Mouse (Mus musculus) mouse trophoblast stem cell (cell line): Measurements from ENCODE around the gene Chchd1.
"Not testable (repeated sequence)": the region's sequence is repeated elsewhere in the genome, so short reads cannot be mapped to it uniquely, and the experiment has no call there.

Experiments used
- in situ Hi-C, 2 experiments: fragments of 300-500 bp; cut with MseI, MboI; formaldehyde crosslinking; loops; 2 replicates in 1 of 2; 3 replicates in 1 of 2; pipeline ENCODE4 v1.15.1; 2025

Gene Chchd1

DNA sequence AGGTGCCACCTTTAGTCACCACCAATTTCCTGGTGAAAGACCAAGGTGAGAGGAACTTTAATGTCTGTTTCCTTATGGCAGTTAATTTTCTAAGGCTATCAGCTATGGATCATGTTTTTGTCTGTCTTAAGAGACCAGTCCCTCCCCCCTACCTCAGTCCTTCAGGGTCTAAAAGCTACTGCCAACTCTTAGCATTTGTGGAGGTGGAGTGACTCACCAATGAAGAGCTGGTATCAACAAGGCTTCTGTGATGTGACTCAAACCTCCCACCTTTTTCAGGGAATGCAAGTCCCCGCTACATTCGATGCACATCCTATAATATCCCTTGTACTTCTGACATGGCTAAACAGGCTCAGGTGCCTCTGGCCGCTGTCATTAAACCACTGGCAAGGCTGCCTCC, 16.2 kb upstream of the Chchd1 start:
- in situ Hi-C loops, result no loop called here

GRCm38 (mm10) chr14:20689009-20689408, 13.8 kb upstream of the Chchd1 start:
- in situ Hi-C loops, result no loop called here

DNA sequence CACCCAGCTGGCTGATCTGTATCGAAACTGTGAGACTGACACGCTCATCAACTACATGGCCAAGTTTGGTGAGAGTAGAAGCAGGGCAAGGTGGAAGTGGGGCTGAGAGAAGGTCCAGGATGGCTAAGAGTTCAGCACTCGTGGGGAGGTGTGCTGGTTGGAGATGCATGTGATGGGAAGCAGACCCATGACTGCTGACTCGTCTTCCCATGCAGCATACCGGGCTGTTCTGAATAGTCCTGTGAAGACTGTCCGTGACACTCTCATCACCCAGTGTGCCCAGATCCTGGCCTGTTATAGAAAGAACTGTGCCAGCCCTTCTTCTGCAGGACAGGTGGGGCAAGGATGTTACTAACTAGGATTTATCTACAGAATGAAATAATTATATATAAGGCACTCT, 11.0 kb upstream of the Chchd1 start:
- in situ Hi-C loops, result no loop called here

DNA sequence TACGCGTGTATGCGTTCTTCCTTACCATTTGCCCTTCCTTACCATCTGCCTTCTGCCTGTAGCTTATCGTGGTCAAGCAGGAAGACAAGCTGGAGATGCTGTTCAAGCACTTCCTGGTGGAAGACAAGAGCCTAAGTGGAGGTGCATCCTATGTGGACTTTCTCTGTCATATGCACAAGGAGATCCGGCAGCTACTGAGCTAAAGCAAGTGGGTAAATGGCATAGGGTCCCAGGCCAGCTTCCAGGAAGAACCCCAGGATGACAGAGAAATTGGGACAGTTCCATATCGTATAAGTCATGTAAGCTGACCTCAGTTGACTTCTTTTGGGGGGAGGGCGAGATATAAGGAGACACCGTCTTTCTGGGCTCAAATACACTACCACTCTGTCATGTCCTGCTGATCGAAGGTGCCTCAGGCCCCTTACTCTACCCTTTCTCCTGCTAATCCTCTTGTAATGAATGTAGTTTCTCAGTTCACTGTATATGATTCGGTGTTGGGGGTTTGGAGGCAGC, 9.2 kb upstream of the Chchd1 start:
- in situ Hi-C loops, result no loop called here

DNA sequence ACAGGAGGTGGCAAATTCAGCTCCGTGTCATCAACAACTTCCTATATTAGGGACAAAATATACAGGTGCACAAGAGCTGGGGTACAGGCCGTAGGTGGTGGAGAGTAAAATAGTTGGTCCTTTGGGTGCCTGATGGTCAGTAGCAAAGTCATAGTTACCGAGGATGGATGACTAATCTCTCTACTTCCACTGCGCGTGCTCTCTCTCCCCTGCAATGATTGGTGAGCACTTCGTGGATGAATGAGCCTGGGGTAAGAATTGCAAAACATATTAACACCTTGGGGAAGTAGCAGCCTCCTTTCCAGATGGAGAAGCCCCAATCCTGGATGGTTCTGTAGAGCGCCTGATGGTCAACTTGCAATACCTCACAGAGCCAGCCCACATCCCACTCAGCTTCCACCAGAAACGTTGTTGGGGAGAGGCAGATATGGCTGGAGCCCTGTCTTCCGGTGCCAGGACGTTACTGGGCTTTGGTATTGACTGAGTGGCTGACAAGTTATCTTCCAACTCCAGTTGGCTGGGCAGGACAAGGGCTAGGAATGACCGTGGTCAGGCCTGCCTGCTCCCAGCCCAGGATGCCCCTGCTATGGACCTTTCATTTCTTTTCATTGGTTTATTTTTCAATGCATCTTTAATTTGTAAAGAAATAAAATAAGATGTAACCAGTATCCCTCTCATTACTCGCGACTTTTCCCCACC, 8.5 kb upstream of the Chchd1 start:
- in situ Hi-C loops, result no loop called here

- in situ Hi-C loops, result no loop called here
Observed at GRCm38 (mm10) chr14:20694884-20695760, 7.7 kb upstream of the Chchd1 start, which contains the start of gene Fut11. Fut11 (plus strand) TSS chr14:20694968.

- in situ Hi-C loops, result no loop called here
Observed at GRCm38 (mm10) chr14:20695761-20696520, 6.9 kb upstream of the Chchd1 start.

- in situ Hi-C loops, result no loop called here
Observed at GRCm38 (mm10) chr14:20696986-20697385, 5.8 kb upstream of the Chchd1 start.

GRCm38 (mm10) chr14:20698515-20698914, 4.3 kb upstream of the Chchd1 start:
- in situ Hi-C loops, result no loop called here

GRCm38 (mm10) chr14:20700362-20700761, 2.4 kb upstream of the Chchd1 start:
- in situ Hi-C loops, result no loop called here

GRCm38 (mm10) chr14:20701554-20701953, 1.3 kb upstream of the Chchd1 start:
- in situ Hi-C loops, result no loop called here

DNA sequence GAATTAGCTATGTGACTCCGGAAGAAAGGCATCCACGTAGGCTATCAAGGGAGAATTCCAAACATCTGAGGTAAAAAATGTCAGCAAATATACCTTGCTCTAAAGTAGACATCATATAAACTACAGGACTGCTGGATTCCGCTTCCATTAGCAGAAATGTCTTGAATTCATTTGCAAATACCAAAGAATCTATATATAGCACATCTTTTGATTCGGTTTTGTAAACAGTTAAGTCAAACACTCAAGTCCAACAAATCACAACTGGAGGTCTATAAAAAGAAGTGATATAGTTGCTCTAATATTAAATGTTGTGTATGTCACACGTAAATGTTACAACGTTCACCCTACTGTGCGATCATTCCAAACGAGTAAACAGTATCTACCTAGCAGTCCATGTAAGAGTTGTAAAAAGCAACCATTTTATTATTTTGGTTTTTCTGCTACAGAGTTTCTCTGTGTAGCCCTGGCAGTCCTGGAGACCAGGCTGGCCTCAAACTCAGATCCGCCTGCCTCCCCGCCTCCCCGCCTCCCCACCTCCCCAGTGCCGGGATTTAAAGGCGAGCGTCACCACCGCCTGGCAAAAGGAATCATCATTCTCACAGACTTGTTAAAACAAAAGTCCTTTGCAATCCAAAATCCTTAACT, 588 bp upstream of the Chchd1 start:
- in situ Hi-C loops, result no loop called here

GRCm38 (mm10) chr14:20703461-20703860, 655 bp downstream of the Chchd1 start:
- in situ Hi-C loops, result not testable (repeated sequence)

DNA sequence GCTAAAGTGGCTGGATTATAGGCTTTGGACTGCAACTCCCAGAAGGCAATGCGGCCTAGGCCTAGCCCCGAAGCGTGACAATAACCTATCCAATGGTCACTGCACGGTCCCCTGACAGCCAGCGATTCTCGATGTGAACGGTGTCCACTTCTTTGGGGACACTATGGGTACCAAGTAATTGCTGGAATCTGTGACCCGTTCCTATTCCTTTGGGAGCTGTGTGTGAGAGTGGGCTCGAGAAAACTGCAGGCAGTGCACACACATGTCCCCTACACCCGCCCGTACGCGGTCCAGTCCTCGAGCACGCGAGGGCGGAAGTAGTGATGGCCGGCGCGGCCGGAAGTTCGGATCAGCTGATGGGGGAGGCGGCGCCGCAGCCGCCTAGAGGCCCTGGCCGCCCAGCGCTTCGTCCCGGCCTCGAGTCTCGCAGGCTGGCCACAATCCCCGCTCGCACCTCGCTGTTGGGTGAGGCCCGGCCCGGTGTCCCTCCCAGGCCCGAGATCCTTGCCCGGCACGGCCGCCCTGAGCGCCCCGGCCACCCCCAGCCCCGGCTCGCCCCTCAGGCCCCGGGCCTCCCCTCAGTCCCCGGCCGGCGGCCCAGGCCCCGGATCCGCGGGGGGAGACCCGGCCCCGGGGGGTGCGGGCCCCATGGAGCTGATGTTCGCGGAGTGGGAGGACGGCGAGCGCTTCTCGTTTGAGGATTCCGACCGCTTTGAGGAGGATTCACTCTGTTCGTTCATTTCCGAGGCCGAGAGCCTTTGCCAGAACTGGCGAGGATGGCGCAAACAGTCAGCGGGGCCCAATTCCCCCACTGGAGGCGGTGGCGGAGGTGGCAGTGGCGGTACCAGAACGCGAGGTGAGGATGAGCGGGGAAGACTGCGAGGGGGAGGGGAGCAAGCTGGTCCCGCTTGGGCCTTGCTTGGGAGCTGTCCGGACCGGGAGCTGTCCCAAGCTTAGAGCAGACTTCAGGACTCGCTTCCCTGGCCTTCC, 4.7 kb downstream of the Chchd1 start, which contains the start of gene Zswim8:
Gene Zswim8, plus strand, starts transcription at position 352 of the 990 bp plus-strand sequence.
- in situ Hi-C loops, result no loop called here

DNA sequence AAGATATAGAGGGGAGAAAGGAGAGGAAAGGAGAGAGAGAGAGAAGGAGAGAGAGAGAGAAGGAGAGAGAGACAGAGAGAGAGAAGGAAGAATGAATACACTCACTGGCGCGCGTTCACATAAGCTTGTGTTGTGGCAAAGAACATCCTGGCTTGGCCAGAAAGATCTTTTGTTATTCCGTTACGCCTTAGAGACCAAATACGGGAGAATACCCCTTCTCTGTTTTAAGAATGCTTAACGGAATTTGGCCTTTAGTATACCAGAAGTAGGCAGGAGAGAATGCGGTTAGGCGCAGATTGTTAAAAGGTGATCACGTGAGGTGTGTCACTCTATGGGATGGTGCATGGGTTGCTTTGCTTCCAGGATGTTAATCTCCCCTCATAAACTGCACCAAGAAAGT, 5.4 kb downstream of the Chchd1 start:
- in situ Hi-C loops, result no loop called here

- in situ Hi-C loops, result no loop called here
Observed at GRCm38 (mm10) chr14:20713832-20714231, 11.0 kb downstream of the Chchd1 start.

DNA sequence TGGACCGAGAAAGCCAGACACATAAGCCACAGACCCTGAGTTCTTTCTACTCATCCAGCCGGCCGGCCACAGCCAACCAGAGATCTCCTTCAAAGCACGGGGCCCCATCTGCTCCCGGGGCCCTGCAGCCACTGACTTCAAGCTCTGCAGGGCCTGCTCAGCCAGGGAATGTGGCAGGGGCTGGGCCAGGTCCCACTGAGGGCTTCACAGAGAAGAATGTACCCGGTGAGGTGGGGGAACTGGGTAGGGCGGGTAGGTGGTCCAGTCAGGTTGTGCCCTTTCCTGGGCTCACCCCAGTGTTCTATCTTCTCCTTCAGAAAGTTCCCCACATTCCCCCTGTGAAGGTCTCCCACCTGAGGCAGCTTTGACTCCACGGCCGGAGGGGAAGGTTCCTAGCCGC, 15.6 kb downstream of the Chchd1 start:
- in situ Hi-C loops, result no loop called here

DNA sequence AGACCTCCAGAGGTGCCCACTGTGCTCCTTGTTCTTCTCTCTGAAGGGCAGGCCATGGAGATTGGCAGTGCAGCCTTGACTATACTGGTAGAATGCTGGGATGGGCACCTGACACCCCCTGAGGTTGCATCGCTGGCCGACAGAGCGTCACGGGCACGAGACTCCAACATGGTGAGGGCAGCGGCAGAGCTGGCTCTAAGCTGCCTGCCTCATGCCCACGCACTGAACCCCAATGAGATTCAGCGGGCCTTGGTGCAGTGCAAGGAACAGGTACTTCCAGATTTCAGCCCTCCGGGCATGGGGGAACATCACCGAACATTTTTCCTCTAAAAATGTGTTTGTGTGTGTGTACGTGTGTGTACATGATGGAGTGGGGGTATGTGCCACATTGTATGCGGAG, 17.0 kb downstream of the Chchd1 start:
- in situ Hi-C loops, result no loop called here

DNA sequence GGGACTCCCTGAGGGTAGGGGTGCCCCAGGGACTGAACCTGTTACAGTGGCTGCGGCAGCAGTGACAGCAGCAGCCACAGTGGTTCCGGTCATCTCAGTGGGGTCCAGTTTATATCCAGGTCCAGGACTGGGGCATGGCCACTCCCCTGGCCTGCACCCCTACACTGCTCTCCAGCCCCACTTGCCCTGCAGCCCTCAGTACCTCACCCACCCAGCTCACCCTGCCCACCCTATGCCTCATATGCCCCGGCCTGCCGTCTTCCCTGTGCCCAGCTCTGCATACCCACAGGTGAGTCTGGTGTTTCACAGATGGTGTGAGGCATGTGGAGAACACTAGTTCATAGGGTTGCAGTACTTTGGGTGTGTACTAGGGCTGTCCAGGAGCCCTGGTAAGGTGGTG, 18.6 kb downstream of the Chchd1 start:
- in situ Hi-C loops, result no loop called here

DNA sequence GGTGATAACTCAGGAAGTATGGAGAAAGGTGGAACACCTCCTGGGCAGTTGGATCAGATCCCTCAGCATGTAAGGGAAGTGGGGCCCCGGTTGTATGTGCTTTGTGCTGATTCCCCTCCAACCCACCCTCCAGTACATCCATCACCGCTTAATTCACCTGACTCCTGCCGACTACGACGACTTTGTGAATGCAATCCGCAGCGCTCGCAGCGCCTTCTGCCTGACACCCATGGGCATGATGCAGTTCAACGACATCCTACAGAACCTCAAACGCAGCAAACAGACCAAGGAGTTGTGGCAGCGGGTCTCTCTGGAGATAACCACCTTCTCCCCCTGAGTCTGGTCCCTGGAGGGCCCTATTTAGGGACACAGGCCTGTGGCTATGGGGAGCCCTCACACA, 20.2 kb downstream of the Chchd1 start:
- in situ Hi-C loops, result no loop called here
